Mouse (Mus musculus): Measurements from ENCODE around the gene Adipor1.

Adipor1 gene

GRCm38 (mm10) chr1:134415168-134415831, at the start of gene Adipor1:
Adipor1 (plus strand) TSS chr1:134415378.
- DNase-seq, result peak; percentile 97

- no peak for DNase-seq
Observed at GRCm38 (mm10) chr1:134365491-134365890, 49.7 kb upstream of the Adipor1 start.

- peak; percentile 80 for DNase-seq
Observed at GRCm38 (mm10) chr1:134368777-134369337, 46.3 kb upstream of the Adipor1 start.

GRCm38 (mm10) chr1:134374124-134374523, 41.1 kb upstream of the Adipor1 start:
- DNase-seq, result no peak

- DNase-seq, result no peak
Observed at GRCm38 (mm10) chr1:134381051-134381450, 34.1 kb upstream of the Adipor1 start.

- no peak for DNase-seq
Observed at GRCm38 (mm10) chr1:134381795-134382625, 33.2 kb upstream of the Adipor1 start.

- no peak for DNase-seq
Observed at GRCm38 (mm10) chr1:134384581-134384980, 30.6 kb upstream of the Adipor1 start.

GRCm38 (mm10) chr1:134385176-134385575, 30.0 kb upstream of the Adipor1 start:
- DNase-seq, result no peak

GRCm38 (mm10) chr1:134385666-134386065, 29.5 kb upstream of the Adipor1 start, which contains the start of gene 4933406M09Rik:
4933406M09Rik (plus strand) TSS chr1:134385940.
- DNase-seq, result no peak

GRCm38 (mm10) chr1:134393827-134394226, 21.4 kb upstream of the Adipor1 start:
- no peak for DNase-seq

GRCm38 (mm10) chr1:134398210-134398609, 17.0 kb upstream of the Adipor1 start:
- no peak for DNase-seq

GRCm38 (mm10) chr1:134399735-134400134, 15.4 kb upstream of the Adipor1 start:
- no peak for DNase-seq

GRCm38 (mm10) chr1:134405509-134406413, 9.4 kb upstream of the Adipor1 start, which contains the start of gene Cyb5r1:
Cyb5r1 (plus strand) TSS chr1:134405559.
- DNase-seq, result peak; percentile 89

- DNase-seq, result no peak
Observed at GRCm38 (mm10) chr1:134406414-134406771, 8.8 kb upstream of the Adipor1 start.

GRCm38 (mm10) chr1:134408080-134408479, 7.1 kb upstream of the Adipor1 start:
- peak; percentile 47 for DNase-seq

- no peak for DNase-seq
Observed at GRCm38 (mm10) chr1:134411706-134412629, 3.2 kb upstream of the Adipor1 start.

- peak; percentile 21 for DNase-seq
Observed at GRCm38 (mm10) chr1:134414038-134414437, 1.1 kb upstream of the Adipor1 start.

GRCm38 (mm10) chr1:134414501-134415167, 544 bp upstream of the Adipor1 start:
- DNase-seq, result no peak

GRCm38 (mm10) chr1:134418414-134418975, 3.3 kb downstream of the Adipor1 start:
- DNase-seq, result no peak

- no peak for DNase-seq
Observed at GRCm38 (mm10) chr1:134419176-134419575, 4.0 kb downstream of the Adipor1 start.
